Mouse (Mus musculus) olfactory bulb, adult 2 months (tissue): ENCODE results near the gene Cst11.

ENCODE experiments used
- CTCF ChIP-seq: fragments of 200-500 bp; IDR thresholded peaks from 2 replicates; pipeline ENCODE4 v1.5.1; 2012; ENCODE audit warnings: low read depth, mild to moderate bottlenecking, low read length, moderate library complexity; ENCODE audit not compliant: insufficient read depth
- POLR2A ChIP-seq: fragments of 200-500 bp; IDR thresholded peaks from 2 replicates; pipeline ENCODE4 v1.6.1; 2012; ENCODE audit warnings: mild to moderate bottlenecking, low read depth, low read length, moderate library complexity; ENCODE audit not compliant: insufficient read depth

GRCm38 (mm10) chr2:148806696-148807095 lies 35.4 kb upstream of the Cst11 start:
- TF ChIP-seq CTCF (no peak), POLR2A (no peak)
